ENCODE assay signal across 20 mouse cellular contexts in the genomic region with DNA sequence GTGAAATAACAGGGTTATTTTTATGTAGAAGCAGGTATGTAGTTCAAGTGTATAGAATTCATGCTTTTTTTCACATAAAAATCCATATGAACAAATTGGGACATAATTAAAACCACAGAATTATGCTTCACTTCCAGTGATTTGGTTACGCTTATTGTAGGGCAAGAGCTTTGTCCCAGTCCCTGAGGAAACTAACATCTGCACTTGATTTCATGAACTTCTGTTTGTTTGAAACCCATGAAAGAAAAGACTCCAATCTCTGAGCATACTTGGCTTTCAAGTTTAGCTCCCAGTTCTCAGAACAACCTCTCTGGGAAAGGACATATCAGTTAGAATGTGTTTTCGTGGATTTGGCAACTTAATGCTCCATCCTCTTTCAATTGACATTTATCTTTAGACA.
DNase-seq lines count a peak whose midpoint lies in the region; ATAC-seq and TF ChIP-seq lines count a peak whose summit lies in the region.
"Had no signal": no experiment of that assay in that cellular context is flagged by ENCODE, and none has a peak within 500 bp of the region (broad histone marks: within the 10 kb centered on the region; RNA-seq: fewer than 3 reads in every experiment).

No protein-coding gene starts in this region.

- H3K9me3 ChIP-seq in embryonic facial prominence, embryonic 14.5 days (ENCODE audit: control insufficient read depth, low read length): no peaks in the 10 kb centered on the region
- no peaks in the 10 kb centered on the region for H3K9me3 ChIP-seq in midbrain, embryonic 10.5 days (replicated peaks)
- H3K9me3 ChIP-seq: embryonic facial prominence, embryonic 13.5 days; forebrain, embryonic 13.5 days; forebrain, embryonic 15.5 days had no signal

- intact Hi-C loops in heart, adult 2 months (cut with DNase I): no loop called here
- intact Hi-C loops in heart, postnatal 25 days (cut with DNase I): no loop called here

- H3K4me1 ChIP-seq in heart, adult 2 months (ENCODE audit: control insufficient read depth, insufficient read depth, low read length): peaks cover 1% of the 10 kb centered on the region
- H3K4me1 ChIP-seq in embryonic facial prominence, embryonic 14.5 days (ENCODE audit: control insufficient read depth, insufficient read depth, low read length): no peaks in the 10 kb centered on the region
- peaks cover 8% of the 10 kb centered on the region; the same call in 1 of the 2 replicates for H3K4me1 ChIP-seq in midbrain, embryonic 10.5 days
- H3K4me1 ChIP-seq: forebrain, embryonic 13.5 days had no signal

- no peak overlapping the region for H3K4me3 ChIP-seq in heart, adult 2 months
- no peak overlapping the region for H3K4me3 ChIP-seq in embryonic facial prominence, embryonic 14.5 days (ENCODE audit: low read depth, low read length)
- no peak overlapping the region for H3K4me3 ChIP-seq in midbrain, embryonic 10.5 days
- H3K4me3 ChIP-seq: embryonic facial prominence, embryonic 13.5 days; forebrain, embryonic 13.5 days; forebrain, embryonic 15.5 days had no signal

- no peak for TF ChIP-seq POLR2A in heart, adult 2 months (IDR thresholded peaks at IDR 0.05; ENCODE audit: insufficient read depth, low read depth, low read length)

- TF ChIP-seq EP300 in heart, adult 2 months (IDR thresholded peaks at IDR 0.05; ENCODE audit: insufficient read depth, low read depth, low read length): no peak

- H3K27ac ChIP-seq in heart, adult 2 months: peak overlapping the region; percentile 40
- no peak overlapping the region for H3K27ac ChIP-seq in embryonic facial prominence, embryonic 14.5 days (replicated peaks; ENCODE audit: low read depth, low read length)
- H3K27ac ChIP-seq in midbrain, embryonic 10.5 days (replicated peaks): no peak overlapping the region
- H3K27ac ChIP-seq: embryonic facial prominence, embryonic 13.5 days; forebrain, embryonic 13.5 days; forebrain, embryonic 15.5 days had no signal

- no peak for ATAC-seq in embryonic facial prominence, embryonic 14.5 days (ENCODE audit: low read depth)
- ATAC-seq: forebrain, embryonic 13.5 days; forebrain, embryonic 15.5 days; forebrain, postnatal 0 days had no signal

- no peaks in the 10 kb centered on the region for H3K27me3 ChIP-seq in heart, adult 2 months (ENCODE audit: control insufficient read depth, insufficient read depth, low read length)
- H3K27me3 ChIP-seq in embryonic facial prominence, embryonic 14.5 days (replicated peaks; ENCODE audit: control insufficient read depth, insufficient read depth, low read length): no peaks in the 10 kb centered on the region
- no peaks in the 10 kb centered on the region for H3K27me3 ChIP-seq in midbrain, embryonic 10.5 days (ENCODE audit: low read depth, poor library complexity, severe bottlenecking)
- H3K27me3 ChIP-seq: embryonic facial prominence, embryonic 13.5 days; forebrain, embryonic 13.5 days; forebrain, embryonic 15.5 days had no signal

- TF ChIP-seq CTCF in heart, adult 2 months (IDR thresholded peaks at IDR 0.05): no peak

- WGBS in heart, adult 2 months: 52% methylated on average over 2 of the region's 2 CpGs
- 38% methylated on average over 2 of the region's 2 CpGs for WGBS in embryonic facial prominence, embryonic 14.5 days
- WGBS in midbrain, embryonic 10.5 days: 69% methylated on average over 2 of the region's 2 CpGs

- H3K9ac ChIP-seq in heart, adult 2 months (ENCODE audit: low read depth, low read length): no peak overlapping the region
- no peak overlapping the region for H3K9ac ChIP-seq in embryonic facial prominence, embryonic 14.5 days (ENCODE audit: low read depth, low read length)
- H3K9ac ChIP-seq: embryonic facial prominence, embryonic 13.5 days; forebrain, embryonic 13.5 days; forebrain, embryonic 15.5 days; forebrain, postnatal 0 days had no signal

- no peak overlapping the region for H3K4me2 ChIP-seq in embryonic facial prominence, embryonic 14.5 days (ENCODE audit: low read depth, low read length)
- H3K4me2 ChIP-seq: embryonic facial prominence, embryonic 13.5 days; forebrain, embryonic 13.5 days; forebrain, embryonic 15.5 days had no signal

- peaks cover 5% of the 10 kb centered on the region for H3K36me3 ChIP-seq in heart, adult 2 months (ENCODE audit: control insufficient read depth, insufficient read depth, low read length)
- no peaks in the 10 kb centered on the region for H3K36me3 ChIP-seq in embryonic facial prominence, embryonic 14.5 days (ENCODE audit: control insufficient read depth, insufficient read depth, low read length)
- H3K36me3 ChIP-seq in midbrain, embryonic 10.5 days: no peaks in the 10 kb centered on the region
- H3K36me3 ChIP-seq: embryonic facial prominence, embryonic 13.5 days; forebrain, embryonic 15.5 days had no signal

- no peaks in the 10 kb centered on the region for H3K79me2 ChIP-seq in heart, adult 2 months (replicated peaks; ENCODE audit: control insufficient read depth, insufficient read depth, low read length)

- peak; percentile 22 for DNase-seq in embryo, embryonic 11 days
- no peak for DNase-seq in embryo, embryonic 10 days (ENCODE audit: low spot score)
- DNase-seq in heart, adult 2 months: no peak
- DNase-seq in heart, postnatal 25 days (ENCODE audit: low spot score): no peak
- DNase-seq in embryonic facial prominence, embryonic 14.5 days (ENCODE audit: low spot score): peak; percentile 65
- DNase-seq in skeletal muscle tissue, adult 2 months (ENCODE audit: low read depth, low spot score): peak; percentile 10
- no peak for DNase-seq in midbrain, embryonic 10.5 days (ENCODE audit: low spot score)
- DNase-seq: adrenal gland, adult 2 months; adrenal gland, postnatal 10 days; adrenal gland, postnatal 25 days; cerebellum, adult 11 months; cerebellum, adult 18-20 months; cerebellum, adult 8-10 months; cerebellum, adult 9-11 months; cerebellum, postnatal 14 days; cerebellum, postnatal 36 days; forebrain, postnatal 0 days had no signal

Comparison
In these comparisons a context has a peak if more than half of its experiments do, and no peak if none do; other contexts are left out.
1. DNase-seq: peak in embryo, embryonic 11 days (single experiment), embryonic facial prominence, embryonic 14.5 days (single experiment) and skeletal muscle tissue, adult 2 months (single experiment); none in embryo, embryonic 10 days (single experiment), heart, adult 2 months (0 of 2), heart, postnatal 25 days (single experiment) and midbrain, embryonic 10.5 days (single experiment).